Mouse (Mus musculus): Measurements from ENCODE around the gene Lgals9. TPM values are rescaled to one million over a fixed set of nuclear protein-coding genes. Genes with fewer than 3 reads are reported as not detected.

Gene Lgals9
- polyA plus RNA-seq (2016; fragmentation: Nextera tagmentation; extraction: Ambion mirVana) = 11.6 and 29.8 TPM in 2 replicates

GRCm38 (mm10) chr11:78984483-78985177, at the start of gene Lgals9:
Gene Lgals9, minus strand, starts transcription at chr11:78984946.
- 71% methylated on average over 10 of the region's 10 CpGs for WGBS
- Histone ChIP-seq H3K9me3 (peaks cover 3% of the 10 kb centered on the region; the same call in 1 of the 2 replicates), H3K27ac (no peak within 1 kb of the TSS; the same call in 1 of the 2 replicates), H3K27me3 (ENCODE audit: insufficient read depth, poor library complexity, severe bottlenecking) (no peaks in the 10 kb centered on the region), H3K4me3 (peak within 1 kb of the TSS; percentile 36), H3K36me3 (no peaks in the 10 kb centered on the region), H3K4me1 (peaks cover 12% of the 10 kb centered on the region)
- peak; percentile 72 for DNase-seq (ENCODE audit: low spot score)

- Histone ChIP-seq H3K9me3 (no peaks in the 10 kb centered on the region), H3K36me3 (peaks cover 26% of the 10 kb centered on the region), H3K4me1 (peaks cover 21% of the 10 kb centered on the region), H3K4me3 (no peak overlapping the region), H3K27me3 (ENCODE audit: insufficient read depth, poor library complexity, severe bottlenecking) (no peaks in the 10 kb centered on the region), H3K27ac (no peak overlapping the region)
- 84% methylated on average over 11 of the region's 11 CpGs for WGBS
- DNase-seq (ENCODE audit: low spot score) = no peak
Observed at GRCm38 (mm10) chr11:79033636-79034035, 48.9 kb upstream of the Lgals9 start.

- H3K27ac ChIP-seq = no peak overlapping the region
- H3K27me3 ChIP-seq (ENCODE audit: insufficient read depth, poor library complexity, severe bottlenecking) = no peaks in the 10 kb centered on the region
- H3K9me3 ChIP-seq = no peaks in the 10 kb centered on the region
- peaks cover 21% of the 10 kb centered on the region for H3K4me1 ChIP-seq
- H3K36me3 ChIP-seq = peaks cover 31% of the 10 kb centered on the region
- no peak for DNase-seq (ENCODE audit: low spot score)
- WGBS = 79% methylated on average over 12 of the region's 12 CpGs
- H3K4me3 ChIP-seq = no peak overlapping the region
Observed at GRCm38 (mm10) chr11:79033021-79033420, 48.3 kb upstream of the Lgals9 start.

- Histone ChIP-seq H3K27ac (0 out of 2 replicates have a peak overlapping the region, but pooled peaks have one; percentile 16), H3K27me3 (ENCODE audit: insufficient read depth, poor library complexity, severe bottlenecking) (no peaks in the 10 kb centered on the region), H3K9me3 (no peaks in the 10 kb centered on the region), H3K4me3 (no peak overlapping the region), H3K4me1 (peaks cover 17% of the 10 kb centered on the region), H3K36me3 (peaks cover 41% of the 10 kb centered on the region)
- DNase-seq (ENCODE audit: low spot score) = no peak
- WGBS = 65% methylated on average over 5 of the region's 5 CpGs
Observed at GRCm38 (mm10) chr11:79031452-79031746, 46.7 kb upstream of the Lgals9 start.

- DNase-seq (ENCODE audit: low spot score) = peak; percentile 86
- Histone ChIP-seq H3K27me3 (ENCODE audit: insufficient read depth, poor library complexity, severe bottlenecking) (no peaks in the 10 kb centered on the region), H3K27ac (peak overlapping the region; percentile 38; the same call in 1 of the 2 replicates), H3K4me3 (no peak overlapping the region), H3K36me3 (peaks cover 37% of the 10 kb centered on the region), H3K4me1 (peaks cover 17% of the 10 kb centered on the region), H3K9me3 (no peaks in the 10 kb centered on the region)
- 26% methylated on average over 19 of the region's 19 CpGs for WGBS
Observed at GRCm38 (mm10) chr11:79030570-79031451, 46.1 kb upstream of the Lgals9 start.

DNA sequence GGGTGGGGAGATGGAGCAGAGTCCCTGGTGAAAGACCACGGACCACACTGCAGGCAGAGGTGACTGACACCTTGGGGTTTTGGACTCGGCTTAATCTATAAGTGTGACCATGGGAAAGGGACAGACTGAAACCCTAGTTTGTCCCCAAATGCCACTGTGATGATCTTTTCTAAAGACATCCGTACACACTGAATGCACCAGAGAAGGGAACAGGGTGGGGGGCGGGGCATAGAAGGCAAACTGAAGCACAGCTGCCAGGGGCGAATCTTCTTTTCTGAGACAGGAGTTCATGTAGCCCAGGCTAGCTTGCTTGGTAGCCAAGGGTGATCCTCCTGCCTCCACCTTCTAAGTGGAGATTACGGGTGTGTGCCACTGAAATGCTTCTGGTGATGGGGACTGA, 39.0 kb upstream of the Lgals9 start:
- peaks cover 37% of the 10 kb centered on the region for H3K4me1 ChIP-seq
- no peaks in the 10 kb centered on the region for H3K27me3 ChIP-seq (ENCODE audit: insufficient read depth, poor library complexity, severe bottlenecking)
- no peak for DNase-seq (ENCODE audit: low spot score)
- no peaks in the 10 kb centered on the region for H3K9me3 ChIP-seq
- H3K27ac ChIP-seq = peak overlapping the region; percentile 73
- H3K4me3 ChIP-seq = no peak overlapping the region
- 67% methylated on average over 6 of the region's 6 CpGs for WGBS
- H3K36me3 ChIP-seq = peaks cover 59% of the 10 kb centered on the region

- Histone ChIP-seq H3K27me3 (ENCODE audit: insufficient read depth, poor library complexity, severe bottlenecking) (no peaks in the 10 kb centered on the region), H3K4me1 (peaks cover 37% of the 10 kb centered on the region), H3K36me3 (peaks cover 58% of the 10 kb centered on the region), H3K27ac (peak overlapping the region; percentile 73), H3K4me3 (no peak overlapping the region; the same call in 1 of the 2 replicates), H3K9me3 (no peaks in the 10 kb centered on the region)
- 28% methylated on average over 7 of the region's 7 CpGs for WGBS
- DNase-seq (ENCODE audit: low spot score) = no peak
Observed at GRCm38 (mm10) chr11:79023342-79023741, 38.6 kb upstream of the Lgals9 start.

- peaks cover 37% of the 10 kb centered on the region for H3K4me1 ChIP-seq
- no peaks in the 10 kb centered on the region for H3K27me3 ChIP-seq (ENCODE audit: insufficient read depth, poor library complexity, severe bottlenecking)
- peaks cover 58% of the 10 kb centered on the region for H3K36me3 ChIP-seq
- H3K4me3 ChIP-seq = no peak overlapping the region
- no peaks in the 10 kb centered on the region for H3K9me3 ChIP-seq
- peak overlapping the region; percentile 73 for H3K27ac ChIP-seq
- no peak for DNase-seq (ENCODE audit: low spot score)
- 75% methylated on average over 4 of the region's 4 CpGs for WGBS
Observed at GRCm38 (mm10) chr11:79022836-79023235, 38.1 kb upstream of the Lgals9 start.

DNA sequence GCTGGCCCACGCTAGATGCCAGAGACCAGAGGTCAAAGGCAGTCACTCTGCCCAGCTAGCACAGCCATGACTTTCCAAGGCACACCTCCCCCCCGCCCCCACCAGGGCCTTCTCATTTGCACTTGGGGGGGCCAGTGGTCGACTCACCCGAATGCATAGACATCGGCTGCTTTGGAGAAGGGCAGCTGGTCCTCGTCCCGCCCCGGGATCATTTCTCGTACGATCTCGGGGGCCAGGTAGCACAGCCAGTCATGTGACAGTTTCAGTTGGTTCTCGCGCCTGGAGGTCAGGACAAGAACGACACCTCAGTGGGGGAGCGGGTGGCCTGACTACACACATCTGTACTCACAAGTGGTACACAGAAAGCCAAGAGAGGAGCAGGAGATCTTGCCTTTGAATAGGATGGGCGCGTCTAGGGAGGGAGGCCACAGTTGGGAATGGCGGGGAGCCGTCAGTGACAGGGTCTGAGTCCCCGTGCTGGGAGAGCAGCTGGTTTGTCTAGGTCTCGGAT, 35.8 kb upstream of the Lgals9 start:
- H3K27me3 ChIP-seq (ENCODE audit: insufficient read depth, poor library complexity, severe bottlenecking) = no peaks in the 10 kb centered on the region
- H3K4me1 ChIP-seq = peaks cover 55% of the 10 kb centered on the region
- WGBS = 80% methylated on average over 21 of the region's 21 CpGs
- H3K9me3 ChIP-seq = no peaks in the 10 kb centered on the region
- H3K4me3 ChIP-seq = no peak overlapping the region
- 0 out of 2 replicates have a peak overlapping the region, but pooled peaks have one; percentile 11 for H3K27ac ChIP-seq
- H3K36me3 ChIP-seq = peaks cover 65% of the 10 kb centered on the region
- no peak for DNase-seq (ENCODE audit: low spot score)

- Histone ChIP-seq H3K36me3 (peaks cover 60% of the 10 kb centered on the region), H3K9me3 (no peaks in the 10 kb centered on the region), H3K4me1 (peaks cover 59% of the 10 kb centered on the region), H3K4me3 (no peak overlapping the region), H3K27ac (0 out of 2 replicates have a peak overlapping the region, but pooled peaks have one; percentile 11), H3K27me3 (ENCODE audit: insufficient read depth, poor library complexity, severe bottlenecking) (no peaks in the 10 kb centered on the region)
- WGBS = 69% methylated on average over 17 of the region's 17 CpGs
- no peak for DNase-seq (ENCODE audit: low spot score)
Observed at GRCm38 (mm10) chr11:79019839-79020534, 35.2 kb upstream of the Lgals9 start.

- Histone ChIP-seq H3K36me3 (peaks cover 54% of the 10 kb centered on the region), H3K4me3 (no peak overlapping the region), H3K9me3 (no peaks in the 10 kb centered on the region), H3K4me1 (peaks cover 67% of the 10 kb centered on the region), H3K27me3 (ENCODE audit: insufficient read depth, poor library complexity, severe bottlenecking) (no peaks in the 10 kb centered on the region), H3K27ac (no peak overlapping the region)
- DNase-seq (ENCODE audit: low spot score) = no peak
- 46% methylated on average over 11 of the region's 11 CpGs for WGBS
Observed at GRCm38 (mm10) chr11:79018954-79019704, 34.4 kb upstream of the Lgals9 start.

- H3K27ac ChIP-seq = peak overlapping the region; percentile 30; the same call in 1 of the 2 replicates
- H3K4me1 ChIP-seq = peaks cover 58% of the 10 kb centered on the region
- H3K27me3 ChIP-seq (ENCODE audit: insufficient read depth, poor library complexity, severe bottlenecking) = no peaks in the 10 kb centered on the region
- 80% methylated on average over 7 of the region's 7 CpGs for WGBS
- H3K4me3 ChIP-seq = no peak overlapping the region
- no peaks in the 10 kb centered on the region for H3K9me3 ChIP-seq
- H3K36me3 ChIP-seq = peaks cover 56% of the 10 kb centered on the region
- DNase-seq (ENCODE audit: low spot score) = no peak
Observed at GRCm38 (mm10) chr11:79017161-79017606, 32.4 kb upstream of the Lgals9 start.

Measured in heart, embryonic 10.5 days (tissue).